Mouse (Mus musculus): Measurements from ENCODE around the gene Lpar3. TPM values are rescaled to one million over a fixed set of nuclear protein-coding genes. Genes with fewer than 3 reads are reported as not detected.

Gene Lpar3
- total RNA-seq, 2 experiments from 2014 or later, result 0.24 to 0.28 TPM

DNA sequence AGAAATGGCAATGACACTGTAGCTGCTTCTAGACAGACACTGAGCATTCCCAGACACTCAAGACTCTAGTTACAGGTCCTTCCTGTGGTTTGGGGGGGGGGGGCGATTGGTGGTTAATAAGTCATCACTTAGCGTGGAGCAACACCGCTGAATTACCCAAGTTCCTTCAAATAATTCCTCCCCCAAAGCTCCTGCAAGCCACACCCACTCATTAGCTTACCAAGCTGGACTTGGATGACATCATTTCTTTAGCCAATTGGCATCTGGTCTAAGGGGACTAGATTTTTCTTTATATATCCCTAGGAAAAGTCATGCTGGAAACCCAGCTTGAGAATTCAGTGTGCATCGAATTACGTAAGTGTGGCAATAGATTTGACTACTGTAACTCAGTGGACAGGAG lies 82.4 kb downstream of the Lpar3 start:
- DNase-seq, result no peak
- intact Hi-C loops (cut with DNase I), result no loop called here

GRCm38 (mm10) chr3:146304556-146305405 lies 84.0 kb downstream of the Lpar3 start:
- intact Hi-C loops (cut with DNase I), result no loop called here
- DNase-seq, result no peak

DNA sequence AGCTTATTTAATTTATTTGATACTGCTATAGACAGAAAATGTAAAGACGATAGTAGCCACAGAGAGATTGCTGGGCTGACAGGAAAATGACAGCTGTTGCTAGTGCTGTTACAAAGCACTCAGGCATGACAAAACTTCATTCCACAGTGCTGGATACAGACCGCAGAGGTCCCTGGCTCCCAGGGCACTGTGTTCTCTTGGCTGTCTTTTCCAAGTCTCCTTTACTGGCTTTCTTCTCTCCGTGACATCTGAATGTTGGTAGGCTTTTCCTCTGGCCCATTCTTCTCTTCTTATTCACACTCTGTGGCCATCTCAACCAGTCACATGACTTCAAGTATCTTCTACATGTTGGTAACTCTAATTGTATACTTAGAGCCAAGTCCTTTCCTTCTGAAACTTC lies 86.6 kb downstream of the Lpar3 start:
- no peak for DNase-seq
- intact Hi-C loops (cut with DNase I), result no loop called here

DNA sequence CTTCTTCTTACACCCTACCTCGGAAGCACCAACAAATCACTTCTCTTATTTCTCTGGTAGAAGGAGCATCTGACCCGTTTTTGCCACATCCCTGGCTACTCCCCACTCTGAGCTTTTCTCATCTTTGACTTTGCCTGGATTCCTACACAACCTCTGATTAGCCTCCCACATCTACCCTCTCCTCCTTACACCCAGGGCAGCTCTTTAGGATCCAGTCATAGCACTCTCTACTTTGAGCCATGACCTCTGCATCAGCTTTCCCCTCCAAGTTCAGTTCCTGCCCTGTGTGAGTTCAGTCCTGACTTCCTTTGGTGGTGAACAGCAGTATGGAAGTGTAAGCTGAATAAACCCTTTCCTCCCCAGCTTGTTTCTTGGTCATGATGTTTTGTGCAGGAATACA lies 87.1 kb downstream of the Lpar3 start:
- DNase-seq, result no peak
- intact Hi-C loops (cut with DNase I), result no loop called here

GRCm38 (mm10) chr3:146309586-146309985 lies 88.8 kb downstream of the Lpar3 start:
- intact Hi-C loops (cut with DNase I), result no loop called here
- DNase-seq, result no peak

- no peak for DNase-seq
- intact Hi-C loops (cut with DNase I), result no loop called here
These were observed 90.4 kb downstream of the Lpar3 start for GRCm38 (mm10) chr3:146311121-146311538.

DNA sequence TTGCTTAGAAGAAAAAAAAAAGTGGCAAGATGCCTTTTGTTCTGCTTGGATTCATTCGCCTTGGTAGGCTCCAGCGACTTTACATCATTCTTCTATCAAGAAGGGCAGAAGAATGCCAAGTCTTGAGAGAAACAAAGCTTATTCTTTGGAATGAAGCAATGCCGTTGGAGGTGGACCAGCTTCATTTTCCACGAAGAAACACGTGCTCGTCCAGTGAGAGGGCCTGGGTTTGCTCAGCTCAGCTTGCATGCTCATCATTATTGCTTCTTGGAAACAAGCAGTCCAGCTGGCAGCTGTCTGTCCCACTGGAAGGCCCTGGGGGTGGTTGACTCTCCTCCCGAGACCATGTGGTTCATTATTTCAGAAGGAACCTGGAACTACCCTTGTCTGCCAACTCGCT lies 94.7 kb downstream of the Lpar3 start:
- intact Hi-C loops (cut with DNase I), result no loop called here
- no peak for DNase-seq

DNA sequence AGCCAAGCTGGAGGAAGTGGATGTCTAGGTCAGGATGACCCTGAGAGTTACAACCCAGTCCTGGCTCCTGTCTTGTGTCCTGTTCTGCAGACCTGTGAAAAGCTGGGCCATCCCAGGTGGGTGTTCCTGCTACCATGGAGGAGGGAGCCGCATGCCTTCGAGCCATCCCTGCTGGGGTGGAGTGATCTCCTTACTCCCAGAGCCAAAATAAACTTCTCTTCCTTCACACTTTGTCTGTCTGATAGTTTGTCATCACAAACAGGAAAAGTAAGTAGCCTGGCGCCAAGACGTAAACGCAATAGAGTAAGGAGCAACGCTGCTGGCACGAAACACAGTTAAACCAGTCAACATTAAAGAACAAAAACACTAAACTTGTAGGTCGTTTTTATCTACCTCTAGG lies 95.5 kb downstream of the Lpar3 start:
- intact Hi-C loops (cut with DNase I), result no loop called here

GRCm38 (mm10) chr3:146317366-146317765 lies 96.6 kb downstream of the Lpar3 start:
- no peak for DNase-seq
- intact Hi-C loops (cut with DNase I), result no loop called here

More for the DNA sequence above, 95.5 kb downstream of the Lpar3 start:
- no peak for DNase-seq

GRCm38 (mm10) chr3:146317911-146318310 lies 97.1 kb downstream of the Lpar3 start:
- intact Hi-C loops (cut with DNase I), result no loop called here
- no peak for DNase-seq

DNA sequence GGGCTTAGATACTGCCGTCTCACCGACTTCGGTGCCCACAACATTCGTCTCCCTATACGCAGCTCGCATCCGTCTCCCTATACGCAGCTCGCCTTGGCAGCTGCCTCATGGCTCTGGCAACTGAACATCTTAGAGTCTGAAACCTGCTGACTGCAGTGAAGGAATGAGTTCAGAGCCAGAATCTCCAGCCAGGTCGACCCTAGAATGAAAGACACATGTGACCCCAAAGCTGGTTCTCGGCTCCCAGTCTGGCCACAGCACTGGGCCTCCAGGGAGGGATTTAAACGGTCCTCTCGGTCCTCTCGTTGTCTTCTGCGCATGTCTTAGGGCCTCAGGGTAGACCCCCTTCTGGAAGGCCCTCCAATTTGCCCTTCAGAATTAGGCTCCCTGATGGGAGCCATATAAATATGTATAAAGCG lies 97.8 kb downstream of the Lpar3 start:
- intact Hi-C loops (cut with DNase I), result no loop called here
- DNase-seq, result no peak

DNA sequence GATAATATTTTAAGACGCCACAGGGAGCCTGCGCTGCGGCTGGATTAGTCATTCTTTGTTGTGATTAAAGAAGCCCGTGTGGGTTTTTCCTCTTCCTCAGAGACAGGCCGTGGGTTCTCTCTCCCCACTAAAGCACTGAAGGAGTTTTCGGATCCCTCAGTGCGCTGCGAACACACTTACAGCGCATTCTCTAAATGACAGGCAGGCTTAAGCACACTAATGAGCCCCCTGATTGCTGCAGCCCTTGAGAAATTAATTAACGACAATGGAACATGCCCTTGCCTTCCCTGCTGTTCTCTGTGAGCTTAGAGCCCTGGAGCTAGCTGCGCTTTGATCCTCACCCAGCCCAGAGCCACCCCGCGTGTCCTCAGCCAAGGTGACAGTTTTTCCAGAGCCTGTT lies 98.2 kb downstream of the Lpar3 start:
- DNase-seq, result no peak
- intact Hi-C loops (cut with DNase I), result no loop called here

GRCm38 (mm10) chr3:146319503-146319902 lies 98.7 kb downstream of the Lpar3 start:
- intact Hi-C loops (cut with DNase I), result no loop called here
- DNase-seq, result no peak

DNA sequence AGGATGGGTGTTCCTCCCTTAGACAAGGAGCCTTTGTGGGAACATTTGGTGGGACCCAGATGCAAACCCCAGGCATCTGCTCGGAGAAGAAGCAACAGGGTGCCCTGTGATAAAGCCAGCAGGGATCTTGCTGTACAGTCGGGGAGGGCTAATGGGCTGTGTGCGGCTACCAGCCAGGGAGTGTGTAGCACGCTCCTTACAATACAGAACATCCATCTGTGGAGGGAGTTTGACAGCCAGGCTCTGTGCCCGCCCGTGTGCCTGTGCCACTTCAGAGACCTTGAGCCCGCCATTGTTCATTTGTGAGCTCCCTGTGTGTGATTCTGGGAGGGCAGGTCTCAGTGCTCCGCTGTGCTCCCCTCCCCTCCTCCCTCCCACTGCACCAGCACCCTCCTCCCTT lies 104.2 kb downstream of the Lpar3 start:
- no peak for DNase-seq
- intact Hi-C loops (cut with DNase I), result loop anchor here (5.0 kb wide), 2 partner anchors 587 to 622 kb away; no protein-coding TSS in a partner anchor

- intact Hi-C loops (cut with DNase I), result loop anchor here (5.0 kb wide), 2 partner anchors 585 to 620 kb away; no protein-coding TSS in a partner anchor
- no peak for DNase-seq
These were observed 106.2 kb downstream of the Lpar3 start for GRCm38 (mm10) chr3:146326743-146327536.

DNA sequence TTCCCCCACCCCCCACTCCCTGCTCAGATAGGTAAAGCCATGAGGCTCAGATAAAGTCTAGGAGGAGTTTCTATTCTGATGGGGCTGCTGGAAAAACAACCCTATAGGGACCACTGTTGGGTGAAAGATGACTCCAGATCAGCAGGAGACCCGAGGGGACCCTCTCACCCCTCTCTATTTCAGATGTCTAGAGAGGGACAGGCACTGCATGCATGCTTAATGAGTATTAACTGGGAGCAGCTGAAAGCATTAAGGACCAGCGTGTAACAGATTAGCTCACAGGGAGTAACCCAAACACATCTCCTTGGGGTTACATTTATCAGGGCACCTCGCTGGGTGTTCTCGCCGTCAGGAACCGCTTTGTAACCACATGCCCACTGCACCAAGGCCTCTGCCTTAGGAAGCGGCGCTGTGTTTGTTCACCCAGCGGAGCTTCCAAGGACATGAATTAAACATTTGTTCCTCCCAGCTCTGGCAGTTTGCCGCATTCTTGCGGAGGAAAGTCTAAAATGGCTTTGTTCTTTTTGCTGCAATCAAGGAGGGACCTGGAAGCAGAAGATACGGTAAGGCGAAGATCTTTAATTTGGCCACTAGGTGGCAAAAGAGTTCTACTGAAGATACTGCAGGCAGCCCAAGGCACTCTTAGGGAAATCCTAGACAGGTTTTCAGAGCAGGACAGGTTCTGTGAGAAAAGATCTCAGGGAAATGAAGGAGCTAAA lies 106.9 kb downstream of the Lpar3 start:
- intact Hi-C loops (cut with DNase I), result loop anchor here (2.0 to 5.0 kb wide), 3 partner anchors 143 to 620 kb away; no protein-coding TSS in a partner anchor
- peak; percentile 42 to 49 for DNase-seq

GRCm38 (mm10) chr3:146328749-146329148 lies 108.0 kb downstream of the Lpar3 start:
- DNase-seq, result no peak

GRCm38 (mm10) chr3:146331819-146332218 lies 111.1 kb downstream of the Lpar3 start:
- no peak for DNase-seq
- intact Hi-C loops (cut with DNase I), result loop anchor here (10.0 kb wide), 1 partner anchor 667 kb away; no protein-coding TSS in a partner anchor

More at GRCm38 (mm10) chr3:146328749-146329148, 108.0 kb downstream of the Lpar3 start:
- intact Hi-C loops (cut with DNase I), result loop anchor here (2.0 to 5.0 kb wide), 3 partner anchors 144 to 619 kb away; no protein-coding TSS in a partner anchor

- no peak for DNase-seq
- intact Hi-C loops (cut with DNase I), result loop anchor here (10.0 kb wide), 1 partner anchor 668 kb away; no protein-coding TSS in a partner anchor
These were observed 112.5 kb downstream of the Lpar3 start for GRCm38 (mm10) chr3:146333270-146333669.

DNA sequence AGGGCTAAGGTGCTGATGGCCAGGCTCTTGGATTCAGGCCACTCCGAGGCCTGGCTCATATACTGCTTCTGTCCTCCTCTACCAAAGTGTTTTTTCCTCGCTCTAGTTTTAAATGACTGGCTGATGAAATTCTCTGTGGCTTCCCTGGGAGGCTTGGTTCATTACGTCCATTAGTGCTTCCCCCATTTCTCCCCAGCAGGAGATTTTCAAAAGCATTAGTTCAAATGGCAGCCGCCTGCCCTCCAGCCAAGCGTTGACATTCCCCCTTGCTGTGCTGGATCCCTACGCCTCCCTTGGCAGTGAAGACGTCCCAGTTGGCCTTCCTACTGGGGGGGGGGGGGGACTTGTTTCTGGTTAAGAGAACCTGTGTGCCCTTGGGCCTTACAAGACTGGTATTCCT lies 113.3 kb downstream of the Lpar3 start:
- intact Hi-C loops (cut with DNase I), result loop anchor here (10.0 kb wide), 1 partner anchor 669 kb away; no protein-coding TSS in a partner anchor
- DNase-seq, result no peak
